Comparison of ENCODE assay signal across 16 mouse cellular contexts in the genomic region with DNA sequence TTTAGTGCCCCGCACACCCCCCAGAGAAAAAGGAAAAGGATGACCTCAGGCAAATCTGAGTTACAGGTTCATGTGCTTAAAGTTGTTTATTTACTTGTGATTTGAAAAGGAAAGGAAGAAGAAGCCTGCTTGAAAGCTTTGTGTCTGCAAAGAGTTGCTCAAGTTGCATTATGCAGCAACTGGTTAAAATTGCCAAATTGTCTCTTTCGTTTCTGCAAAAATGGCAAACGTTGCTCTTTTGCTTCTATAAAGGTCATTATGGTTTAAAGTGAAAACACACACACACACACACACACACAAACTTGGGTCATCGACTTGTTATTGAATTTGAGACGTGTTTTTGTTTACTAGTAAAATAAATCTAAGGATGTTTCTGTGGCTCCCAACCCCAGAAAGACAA.
DNase-seq lines count a peak whose midpoint lies in the region; ATAC-seq and TF ChIP-seq lines count a peak whose summit lies in the region.
"Had no signal": no experiment of that assay in that cellular context is flagged by ENCODE, and none has a peak within 500 bp of the region (broad histone marks: within the 10 kb centered on the region; RNA-seq: fewer than 3 reads in every experiment).

No protein-coding gene starts in this region.

- H3K4me1 ChIP-seq in heart, embryonic 11.5 days (ENCODE audit: control insufficient read depth, insufficient read depth, low read length) = peaks cover 21% of the 10 kb centered on the region
- no peaks in the 10 kb centered on the region for H3K4me1 ChIP-seq in liver, adult 2 months (ENCODE audit: control insufficient read depth, insufficient read depth, low read length)
- peaks cover 55% of the 10 kb centered on the region for H3K4me1 ChIP-seq in bone marrow macrophage, adult 2 months (ENCODE audit: control insufficient read depth, insufficient read depth, low read length)
- H3K4me1 ChIP-seq in heart, postnatal 0 days (ENCODE audit: control insufficient read depth, insufficient read depth) = peaks cover 45% of the 10 kb centered on the region
- H3K4me1 ChIP-seq: midbrain, embryonic 15.5 days had no signal

- ATAC-seq in heart, embryonic 11.5 days (replicated peaks; ENCODE audit: insufficient number of reproducible peaks, low FRiP score, low TSS enrichment) = no peak
- no peak for ATAC-seq in heart, postnatal 0 days (ENCODE audit: insufficient read depth, low read depth)
- ATAC-seq: hindbrain, embryonic 16.5 days; midbrain, embryonic 15.5 days had no signal

- 72% methylated on average over 5 of the region's 5 CpGs for WGBS in heart, embryonic 11.5 days (ENCODE audit: insufficient replicate concordance)
- WGBS in liver, adult 2 months = 64% methylated on average over 5 of the region's 5 CpGs
- WGBS in heart, postnatal 0 days = 70% methylated on average over 5 of the region's 5 CpGs

- H3K4me2 ChIP-seq in heart, embryonic 11.5 days = no peak overlapping the region
- no peak overlapping the region for H3K4me2 ChIP-seq in heart, postnatal 0 days (ENCODE audit: low read depth, low read length)
- H3K4me2 ChIP-seq: embryonic facial prominence, embryonic 12.5 days; midbrain, embryonic 15.5 days had no signal

- H3K9ac ChIP-seq in heart, embryonic 11.5 days (ENCODE audit: low read depth, low read length) = no peak overlapping the region
- no peak overlapping the region for H3K9ac ChIP-seq in liver, adult 2 months (ENCODE audit: low read depth, low read length)
- no peak overlapping the region for H3K9ac ChIP-seq in heart, postnatal 0 days (replicated peaks; ENCODE audit: low read depth, low read length)
- H3K9ac ChIP-seq: embryonic facial prominence, embryonic 12.5 days; midbrain, embryonic 15.5 days had no signal

- H3K27me3 ChIP-seq in heart, embryonic 11.5 days (ENCODE audit: control insufficient read depth, insufficient read depth, low read length) = no peaks in the 10 kb centered on the region
- no peaks in the 10 kb centered on the region for H3K27me3 ChIP-seq in liver, adult 2 months (ENCODE audit: control insufficient read depth, insufficient read depth, low read length)
- H3K27me3 ChIP-seq in heart, postnatal 0 days (ENCODE audit: control insufficient read depth, insufficient read depth, low read length) = no peaks in the 10 kb centered on the region
- H3K27me3 ChIP-seq: embryonic facial prominence, embryonic 12.5 days; midbrain, embryonic 15.5 days had no signal

- DNase-seq in heart, postnatal 4 days = no peak
- peak; percentile 59 for DNase-seq in liver, adult 2 months (ENCODE audit: extremely low read depth, low read depth, low spot score)
- DNase-seq in liver = no peak
- peak; percentile 15 for DNase-seq in heart, postnatal 0 days (ENCODE audit: low spot score)
- DNase-seq in ovary, postnatal 36 days (ENCODE audit: low spot score) = no peak
- DNase-seq in urinary bladder, adult 18-20 months (ENCODE audit: low spot score in 2 of 2) = no peak
- DNase-seq: cerebellum, adult 11-12 months; layer of hippocampus, postnatal 36 days; right cerebral cortex, postnatal 4 days; thymus, adult 2 months had no signal

- no peak for TF ChIP-seq POLR2A in liver, adult 2 months (IDR thresholded peaks at IDR 0.05; ENCODE audit: extremely low read depth, insufficient read depth, low read length)
- no peak for TF ChIP-seq POLR2A in bone marrow macrophage, adult 2 months (IDR thresholded peaks at IDR 0.05; ENCODE audit: borderline replicate concordance, low read depth, low read length)

- no peaks in the 10 kb centered on the region for H3K9me3 ChIP-seq in heart, embryonic 11.5 days (replicated peaks; ENCODE audit: control insufficient read depth, low read length)
- H3K9me3 ChIP-seq in heart, postnatal 0 days (replicated peaks; ENCODE audit: control insufficient read depth, low read length) = no peaks in the 10 kb centered on the region
- H3K9me3 ChIP-seq: embryonic facial prominence, embryonic 12.5 days; forebrain, embryonic 10.5 days; midbrain, embryonic 15.5 days had no signal

- H3K79me2 ChIP-seq in liver, adult 2 months (ENCODE audit: control insufficient read depth, insufficient read depth, low read length) = no peaks in the 10 kb centered on the region

- peak overlapping the region; percentile 76; the same call in 1 of the 2 replicates for H3K27ac ChIP-seq in heart, embryonic 11.5 days (ENCODE audit: low read depth, low read length)
- 0 out of 2 replicates have a peak overlapping the region, but pooled peaks have one; percentile 55 for H3K27ac ChIP-seq in liver, adult 2 months (replicated peaks; ENCODE audit: insufficient read depth, low read depth, low read length)
- H3K27ac ChIP-seq in bone marrow macrophage, adult 2 months (ENCODE audit: insufficient read depth, low read depth, low read length) = peak overlapping the region; percentile 93
- peak overlapping the region; percentile 88 for H3K27ac ChIP-seq in heart, postnatal 0 days (ENCODE audit: low read depth)
- H3K27ac ChIP-seq: embryonic facial prominence, embryonic 12.5 days; midbrain, embryonic 15.5 days had no signal

- no peaks in the 10 kb centered on the region for H3K36me3 ChIP-seq in heart, embryonic 11.5 days (ENCODE audit: control insufficient read depth, insufficient read depth, low read length)
- H3K36me3 ChIP-seq in liver, adult 2 months (ENCODE audit: control insufficient read depth, insufficient read depth, low read length) = no peaks in the 10 kb centered on the region
- H3K36me3 ChIP-seq in heart, postnatal 0 days (replicated peaks; ENCODE audit: control insufficient read depth, insufficient read depth, low read length) = no peaks in the 10 kb centered on the region
- H3K36me3 ChIP-seq: embryonic facial prominence, embryonic 12.5 days; forebrain, embryonic 10.5 days; midbrain, embryonic 15.5 days had no signal

- H3K4me3 ChIP-seq in heart, embryonic 11.5 days (ENCODE audit: low read depth, low read length) = no peak overlapping the region
- no peak overlapping the region for H3K4me3 ChIP-seq in liver, adult 2 months (ENCODE audit: insufficient read depth, low read depth, low read length)
- no peak overlapping the region for H3K4me3 ChIP-seq in bone marrow macrophage, adult 2 months (ENCODE audit: insufficient read depth, low read length)
- no peak overlapping the region for H3K4me3 ChIP-seq in heart, postnatal 0 days (ENCODE audit: low read depth, low read length)
- H3K4me3 ChIP-seq: embryonic facial prominence, embryonic 12.5 days; forebrain, embryonic 10.5 days; midbrain, embryonic 15.5 days had no signal

- no peak for TF ChIP-seq CTCF in liver, adult 2 months (IDR thresholded peaks at IDR 0.05; ENCODE audit: low read depth, low read length)
- TF ChIP-seq CTCF in bone marrow macrophage, adult 2 months (IDR thresholded peaks at IDR 0.05; ENCODE audit: low read depth, low read length) = no peak
- TF ChIP-seq CTCF in heart, postnatal 0 days (IDR thresholded peaks at IDR 0.05; ENCODE audit: low read depth) = no peak

- TF ChIP-seq EP300 in heart, postnatal 0 days (IDR thresholded peaks at IDR 0.05; ENCODE audit: low read depth) = no peak

Comparison
In these comparisons a context has a peak if more than half of its experiments do, and no peak if none do; other contexts are left out.
1. DNase-seq: peak in liver, adult 2 months (single experiment) and heart, postnatal 0 days (single experiment); none in heart, postnatal 4 days (single experiment), liver (single experiment), ovary, postnatal 36 days (single experiment) and urinary bladder, adult 18-20 months (0 of 2).
2. Peak in every context shown above with its lines, with median percentiles within 50 percentile points of each other: H3K27ac ChIP-seq.